Mouse (Mus musculus): Measurements from ENCODE around the gene Lif. TPM values are rescaled to one million over a fixed set of nuclear protein-coding genes. Genes with fewer than 3 reads are reported as not detected.
A peak's percentile ranks its signal among the peaks of the same experiment; 100 is the strongest.

The Lif gene
- polyA plus RNA-seq, 1 experiment from 2014 or later, result 0.57 TPM

DNA sequence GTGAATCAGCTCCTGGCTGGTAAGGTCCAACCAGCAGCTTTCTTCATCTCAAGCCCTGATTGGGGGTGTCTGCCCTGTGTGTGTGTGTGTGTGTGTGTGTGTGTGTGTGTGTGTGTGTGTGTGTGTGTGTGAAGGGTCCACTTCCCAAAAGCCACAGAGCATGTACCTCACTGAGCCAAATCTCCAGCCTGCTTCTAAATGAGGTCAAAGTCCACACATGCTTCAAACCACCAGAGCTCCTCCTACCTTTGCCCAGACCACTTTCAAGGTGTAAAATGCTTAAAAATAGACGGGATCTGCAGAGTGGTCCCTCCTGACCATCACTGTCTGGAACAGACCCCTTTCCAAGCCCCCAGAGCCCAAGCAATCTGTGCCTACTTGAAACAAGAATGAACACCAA, 5.9 kb downstream of the Lif start:
- no peak overlapping the region for H3K4me3 ChIP-seq (ENCODE audit: low read depth, low read length)
- no peaks in the 10 kb centered on the region for H3K9me3 ChIP-seq (ENCODE audit: low read length)
- no peak overlapping the region for H3K4me2 ChIP-seq (replicated peaks; ENCODE audit: low read depth, low read length)
- no peak overlapping the region for H3K9ac ChIP-seq (replicated peaks; ENCODE audit: low read depth)
- DNase-seq (ENCODE audit: low spot score) (no peak), ATAC-seq (no peak)
- WGBS, result 45% methylated on average over 1 of the region's 1 CpGs
- H3K27me3 ChIP-seq (replicated peaks; ENCODE audit: insufficient read depth, low read length), result peaks cover 21% of the 10 kb centered on the region
- no peaks in the 10 kb centered on the region for H3K36me3 ChIP-seq (ENCODE audit: insufficient read depth, low read length)
- H3K4me1 ChIP-seq (ENCODE audit: insufficient read depth, low read depth, low read length), result peaks cover 25% of the 10 kb centered on the region
- H3K27ac ChIP-seq (ENCODE audit: low read length), result no peak overlapping the region
- no peak for TF ChIP-seq EP300 (IDR thresholded peaks at IDR 0.05)
- TF ChIP-seq CTCF (IDR thresholded peaks at IDR 0.05), result no peak

DNA sequence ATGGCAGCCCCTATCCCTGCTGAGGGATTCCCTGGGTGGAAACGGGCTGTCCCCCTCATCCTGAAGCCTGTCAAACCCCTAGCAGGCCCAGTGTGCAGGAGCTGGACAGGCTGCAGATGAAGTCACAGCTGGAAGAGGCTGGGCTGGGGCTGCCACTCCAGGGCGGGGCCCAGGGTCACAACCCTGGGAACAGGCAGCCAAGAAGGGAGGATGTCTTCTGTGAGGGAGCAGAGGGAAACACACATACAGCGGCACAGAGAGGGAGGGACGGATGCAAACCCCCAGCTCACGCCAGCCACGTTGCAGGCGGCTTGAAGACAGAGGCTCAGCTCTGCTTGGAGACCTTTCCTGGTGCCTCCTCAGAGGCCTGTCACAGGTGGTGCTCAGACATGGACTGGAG, 6.7 kb downstream of the Lif start:
- TF ChIP-seq CTCF (IDR thresholded peaks at IDR 0.05) (no peak), EP300 (IDR thresholded peaks at IDR 0.05) (no peak)
- Histone ChIP-seq H3K9me3 (ENCODE audit: low read length) (no peaks in the 10 kb centered on the region), H3K9ac (replicated peaks; ENCODE audit: low read depth) (no peak overlapping the region), H3K27ac (ENCODE audit: low read length) (no peak overlapping the region), H3K36me3 (ENCODE audit: insufficient read depth, low read length) (no peaks in the 10 kb centered on the region), H3K27me3 (replicated peaks; ENCODE audit: insufficient read depth, low read length) (peaks cover 21% of the 10 kb centered on the region), H3K4me2 (replicated peaks; ENCODE audit: low read depth, low read length) (no peak overlapping the region), H3K4me3 (ENCODE audit: low read depth, low read length) (no peak overlapping the region), H3K4me1 (ENCODE audit: insufficient read depth, low read depth, low read length) (peaks cover 25% of the 10 kb centered on the region)
- ATAC-seq (peak; percentile 25; the same call in 1 of the 2 replicates), DNase-seq (ENCODE audit: low spot score) (peak; percentile 58)
- WGBS, result 51% methylated on average over 7 of the region's 7 CpGs

DNA sequence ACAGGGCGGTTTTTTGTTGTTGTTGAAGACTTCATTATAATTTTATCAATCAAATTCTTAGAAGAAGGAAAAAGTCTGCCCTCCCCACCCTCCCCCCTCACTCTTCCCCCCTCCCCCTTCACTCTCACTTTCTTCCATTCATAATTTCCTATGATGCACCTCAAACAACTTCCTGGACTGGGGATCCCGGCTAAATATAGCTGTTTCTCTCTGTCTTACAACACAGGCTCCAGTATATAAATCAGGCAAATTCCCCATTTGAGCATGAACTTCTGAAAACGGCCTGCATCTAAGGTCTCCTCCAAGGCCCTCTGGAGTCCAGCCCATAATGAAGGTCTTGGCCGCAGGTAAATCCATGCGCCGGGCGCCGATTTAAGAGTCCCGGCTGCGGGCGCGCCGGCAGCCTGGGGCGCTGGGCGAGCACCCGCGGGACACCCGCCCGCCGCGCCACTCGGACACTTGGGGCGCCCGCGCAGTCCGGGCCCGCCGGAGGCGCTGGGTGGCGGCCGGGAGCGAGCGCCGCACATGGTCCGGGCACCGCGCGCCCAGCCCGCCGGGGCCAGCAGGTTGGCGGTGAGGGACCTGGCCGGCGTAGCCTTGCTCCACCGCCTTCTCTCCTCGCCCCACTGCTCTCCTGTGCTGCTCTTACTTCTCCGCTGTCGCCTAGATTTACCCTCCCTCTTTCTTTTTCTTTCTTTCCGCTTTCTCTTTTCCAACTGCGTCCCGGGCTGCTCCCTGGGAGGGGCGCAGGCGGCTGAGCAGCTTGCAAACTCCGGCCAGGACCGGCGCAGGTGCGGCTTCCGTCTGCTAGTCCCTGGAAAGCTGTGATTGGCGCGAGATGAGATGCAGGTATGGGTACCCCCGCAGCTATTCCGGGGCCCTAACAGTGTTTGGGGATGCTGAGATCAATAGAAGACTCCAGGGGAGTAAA, 9.2 kb downstream of the Lif start:
- Histone ChIP-seq H3K4me1 (ENCODE audit: insufficient read depth, low read depth, low read length) (peaks cover 14% of the 10 kb centered on the region), H3K4me3 (ENCODE audit: low read depth, low read length) (peak overlapping the region; percentile 57), H3K27ac (ENCODE audit: low read length) (peak overlapping the region; percentile 28; the same call in 1 of the 2 replicates), H3K36me3 (ENCODE audit: insufficient read depth, low read length) (no peaks in the 10 kb centered on the region), H3K27me3 (replicated peaks; ENCODE audit: insufficient read depth, low read length) (peaks cover 21% of the 10 kb centered on the region), H3K4me2 (replicated peaks; ENCODE audit: low read depth, low read length) (peak overlapping the region; percentile 72), H3K9ac (replicated peaks; ENCODE audit: low read depth) (peak overlapping the region; percentile 30; the same call in 1 of the 2 replicates), H3K9me3 (ENCODE audit: low read length) (no peaks in the 10 kb centered on the region)
- TF ChIP-seq EP300 (IDR thresholded peaks at IDR 0.05) (no peak), CTCF (IDR thresholded peaks at IDR 0.05) (peak; percentile 14; the same call in 1 of the 2 replicates)
- WGBS, result under 1% methylated on average over 45 of the region's 61 CpGs
- ATAC-seq (peak; percentile 79), DNase-seq (ENCODE audit: low spot score) (peak; percentile 75)

DNA sequence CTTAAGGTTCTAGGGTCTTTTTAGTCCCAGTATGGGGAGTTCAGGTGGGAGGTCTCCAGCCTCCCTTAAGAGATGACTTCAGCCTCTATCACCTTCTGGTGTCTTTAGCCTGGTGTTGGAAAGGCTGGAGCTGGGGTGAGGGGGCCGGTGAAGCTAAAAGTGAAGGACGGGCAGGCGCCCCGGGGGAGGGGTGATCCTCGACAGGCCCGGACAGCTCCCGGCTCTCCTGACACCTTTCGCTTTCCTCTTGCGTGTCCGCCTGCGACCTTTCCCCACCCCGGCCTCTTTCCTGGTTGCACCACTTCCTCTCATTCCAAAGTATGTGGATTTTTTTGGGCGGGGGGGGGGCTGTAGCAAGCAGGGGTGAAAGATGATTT, 9.8 kb downstream of the Lif start:
- Histone ChIP-seq H3K27ac (ENCODE audit: low read length) (no peak overlapping the region), H3K4me1 (ENCODE audit: insufficient read depth, low read depth, low read length) (peaks cover 10% of the 10 kb centered on the region), H3K9ac (replicated peaks; ENCODE audit: low read depth) (no peak overlapping the region; the same call in 1 of the 2 replicates), H3K4me2 (replicated peaks; ENCODE audit: low read depth, low read length) (peak overlapping the region; percentile 72), H3K36me3 (ENCODE audit: insufficient read depth, low read length) (no peaks in the 10 kb centered on the region), H3K27me3 (replicated peaks; ENCODE audit: insufficient read depth, low read length) (peaks cover 21% of the 10 kb centered on the region), H3K9me3 (ENCODE audit: low read length) (no peaks in the 10 kb centered on the region), H3K4me3 (ENCODE audit: low read depth, low read length) (peak overlapping the region; percentile 57)
- ATAC-seq (no peak), DNase-seq (ENCODE audit: low spot score) (peak; percentile 48)
- WGBS, result 4% methylated on average over 13 of the region's 13 CpGs
- TF ChIP-seq CTCF (IDR thresholded peaks at IDR 0.05), result no peak
- no peak for TF ChIP-seq EP300 (IDR thresholded peaks at IDR 0.05)

DNA sequence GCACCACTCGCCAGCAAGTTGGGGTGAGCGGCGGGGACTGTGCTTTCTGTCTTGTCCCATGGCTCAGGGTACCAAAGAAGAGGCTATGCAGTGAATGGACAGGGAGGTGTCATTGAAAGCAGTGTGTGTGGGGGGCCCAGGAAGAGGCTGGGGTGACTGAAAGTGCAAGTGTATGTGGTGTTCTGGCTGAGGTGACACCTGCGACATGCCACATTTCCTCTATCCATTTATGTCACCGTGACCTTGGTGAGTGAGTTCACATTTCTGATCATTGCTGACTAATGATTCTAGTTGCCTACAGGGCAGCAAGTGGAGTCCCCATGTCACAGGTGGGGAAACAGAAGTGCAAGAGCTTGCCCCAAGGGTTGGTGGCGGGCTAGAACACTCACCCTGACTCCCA, 11.1 kb downstream of the Lif start:
- TF ChIP-seq EP300 (IDR thresholded peaks at IDR 0.05), result no peak
- no peak for TF ChIP-seq CTCF (IDR thresholded peaks at IDR 0.05)
- Histone ChIP-seq H3K27me3 (replicated peaks; ENCODE audit: insufficient read depth, low read length) (peaks cover 21% of the 10 kb centered on the region), H3K4me3 (ENCODE audit: low read depth, low read length) (no peak overlapping the region), H3K4me2 (replicated peaks; ENCODE audit: low read depth, low read length) (no peak overlapping the region), H3K27ac (ENCODE audit: low read length) (no peak overlapping the region), H3K36me3 (ENCODE audit: insufficient read depth, low read length) (no peaks in the 10 kb centered on the region), H3K9me3 (ENCODE audit: low read length) (no peaks in the 10 kb centered on the region), H3K4me1 (ENCODE audit: insufficient read depth, low read depth, low read length) (peaks cover 5% of the 10 kb centered on the region; the same call in 1 of the 2 replicates), H3K9ac (replicated peaks; ENCODE audit: low read depth) (no peak overlapping the region)
- WGBS, result 85% methylated on average over 6 of the region's 6 CpGs
- DNase-seq (ENCODE audit: low spot score) (no peak), ATAC-seq (no peak)

DNA sequence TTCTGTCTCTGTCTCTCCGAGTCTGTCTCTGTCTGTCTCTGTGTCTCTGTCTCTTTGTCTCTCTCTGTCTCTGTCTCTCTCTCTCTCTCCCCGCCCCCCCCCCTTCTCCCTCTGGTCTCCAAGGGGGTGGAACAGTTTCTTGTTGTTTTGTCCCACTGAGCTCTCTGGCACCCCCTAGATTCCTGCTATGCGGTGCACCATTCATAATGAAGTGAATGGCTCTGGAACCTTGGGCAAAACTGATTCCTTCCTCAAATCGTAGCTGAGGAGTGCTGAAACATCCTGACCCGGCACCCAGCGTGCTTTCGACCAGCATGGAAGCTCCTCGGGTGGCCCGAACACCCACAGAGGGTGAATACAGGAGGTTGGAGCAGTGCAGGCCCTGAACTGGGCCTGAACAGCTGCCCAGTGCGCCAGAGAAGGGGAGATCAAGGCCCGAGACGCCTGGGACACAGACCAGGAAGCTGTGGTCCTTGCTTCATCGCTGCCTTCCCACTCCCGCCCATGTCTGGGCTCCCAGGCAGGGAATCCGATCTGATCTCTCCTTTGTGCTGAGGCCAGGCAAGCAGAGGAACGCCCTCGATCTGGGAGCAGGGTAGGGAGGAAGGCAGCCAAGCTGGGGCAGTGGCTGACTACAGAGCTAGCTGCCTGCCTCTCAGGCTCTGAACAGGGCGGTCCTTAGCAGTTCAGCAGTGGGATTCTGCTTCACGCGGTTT, 13.5 kb downstream of the Lif start:
- Histone ChIP-seq H3K9ac (replicated peaks; ENCODE audit: low read depth) (no peak overlapping the region), H3K4me3 (ENCODE audit: low read depth, low read length) (no peak overlapping the region), H3K27me3 (replicated peaks; ENCODE audit: insufficient read depth, low read length) (peaks cover 14% of the 10 kb centered on the region), H3K9me3 (ENCODE audit: low read length) (no peaks in the 10 kb centered on the region), H3K4me2 (replicated peaks; ENCODE audit: low read depth, low read length) (no peak overlapping the region), H3K4me1 (ENCODE audit: insufficient read depth, low read depth, low read length) (0 out of 2 replicates have a peak, but pooled peaks cover 3% of the 10 kb centered on the region), H3K36me3 (ENCODE audit: insufficient read depth, low read length) (no peaks in the 10 kb centered on the region), H3K27ac (ENCODE audit: low read length) (no peak overlapping the region)
- peak; percentile 32; the same call in 1 of the 2 replicates for ATAC-seq
- no peak for TF ChIP-seq EP300 (IDR thresholded peaks at IDR 0.05)
- peak; percentile 62 for TF ChIP-seq CTCF (IDR thresholded peaks at IDR 0.05)
- DNase-seq (ENCODE audit: low spot score), result peak; percentile 52
- WGBS, result 35% methylated on average over 17 of the region's 20 CpGs
